Mouse (Mus musculus) midbrain, embryonic 16.5 days (tissue): ENCODE results near the gene Akap13. TPM values are rescaled to one million over a fixed set of nuclear protein-coding genes. Genes with fewer than 3 reads are reported as not detected.

ENCODE experiments used
- ATAC-seq: fragments of 200-750 bp; cut with Nextera tagmentation; 2 replicates; pipeline ENCODE4 v1.8.0; 2017; ENCODE audit warnings: moderate TSS enrichment
- H3K27ac ChIP-seq: fragments of 300-500 bp; sonication (generic); 2 replicates; pipeline ENCODE4 v1.5.1; 2014; ENCODE audit warnings: mild to moderate bottlenecking, low read length, mixed read lengths
- H3K27me3 ChIP-seq: fragments of 300-500 bp; sonication (generic); 2 replicates; pipeline ENCODE4 v1.6.1; 2014; ENCODE audit warnings: low read depth, low read length, mixed read lengths; ENCODE audit not compliant: control insufficient read depth, insufficient read depth
- H3K36me3 ChIP-seq: fragments of 300-500 bp; sonication (generic); 2 replicates; pipeline ENCODE4 v1.6.1; 2014; ENCODE audit warnings: mild to moderate bottlenecking, low read length, moderate library complexity, mixed read lengths; ENCODE audit not compliant: control insufficient read depth, insufficient read depth
- H3K4me1 ChIP-seq: fragments of 300-500 bp; sonication (generic); 2 replicates; pipeline ENCODE4 v1.6.1; 2014; ENCODE audit warnings: mild to moderate bottlenecking, low read length, mixed read lengths; ENCODE audit not compliant: control insufficient read depth, insufficient read depth
- H3K4me2 ChIP-seq: fragments of 300-500 bp; sonication (generic); 2 replicates; pipeline ENCODE4 v1.6.1; 2014; ENCODE audit warnings: mild to moderate bottlenecking, low read length, mixed read lengths
- H3K4me3 ChIP-seq: fragments of 300-500 bp; sonication (generic); 2 replicates; pipeline ENCODE4 v1.5.1; 2014; ENCODE audit warnings: low read depth, mild to moderate bottlenecking, low read length, moderate library complexity, mixed read lengths
- H3K9ac ChIP-seq: fragments of 300-500 bp; sonication (generic); 2 replicates; pipeline ENCODE4 v1.6.1; 2014; ENCODE audit warnings: low read depth, low read length, mixed read lengths
- H3K9me3 ChIP-seq: fragments of 300-500 bp; sonication (generic); replicated peaks from 2 replicates; pipeline ENCODE4 v1.6.1; 2014; ENCODE audit warnings: mild to moderate bottlenecking, low read length, mixed read lengths; ENCODE audit not compliant: control insufficient read depth, poor library complexity, severe bottlenecking
- WGBS: fragments of 180-500 bp; shearing (Covaris S2); extraction: QIAGEN DNeasy Blood & Tissue Kit; methylation state at CpG from one replicate; pipeline ENCODE4 v1.1.7; 2014; 5-methylcytosine and 5-hydroxymethylcytosine counted together
- polyA plus RNA-seq: library from polyadenylated mRNA; unstranded; fragments of >200 nt; fragmentation: Nextera tagmentation; extraction: Ambion mirVana; gene quantifications from 2 replicates; pipeline ENCODE4 v1.2.1, GENCODE M21; 2015

The Akap13 gene
- polyA plus RNA-seq, 1 experiment from 2014 or later: 10.7 TPM

DNA sequence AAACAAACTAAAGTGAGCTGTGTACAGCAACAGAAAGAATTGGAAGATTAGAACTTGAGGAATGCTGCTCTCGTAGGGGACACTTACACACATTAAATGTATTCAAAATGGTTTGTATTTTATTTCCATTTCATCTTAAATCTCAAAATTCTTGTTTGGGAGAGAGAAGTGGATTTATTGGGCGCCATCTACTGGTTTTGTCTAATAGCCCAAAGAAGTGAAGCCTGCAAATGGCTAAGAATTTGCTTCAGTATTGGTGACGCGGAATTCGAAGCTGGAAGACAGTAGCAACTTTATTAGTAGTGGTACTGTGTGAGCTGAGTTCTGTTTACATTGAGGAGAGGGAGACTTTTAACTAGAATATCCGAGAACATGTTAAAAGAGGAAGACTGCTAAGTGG lies 100.6 kb downstream of the Akap13 start:
- Histone ChIP-seq H3K4me3 (no peak overlapping the region), H3K27ac (no peak overlapping the region), H3K36me3 (no peaks in the 10 kb centered on the region), H3K4me2 (no peak overlapping the region), H3K9ac (no peak overlapping the region), H3K4me1 (no peaks in the 10 kb centered on the region), H3K9me3 (no peaks in the 10 kb centered on the region), H3K27me3 (no peaks in the 10 kb centered on the region)
- WGBS: 69% methylated on average over 6 of the region's 6 CpGs
- ATAC-seq: no peak

DNA sequence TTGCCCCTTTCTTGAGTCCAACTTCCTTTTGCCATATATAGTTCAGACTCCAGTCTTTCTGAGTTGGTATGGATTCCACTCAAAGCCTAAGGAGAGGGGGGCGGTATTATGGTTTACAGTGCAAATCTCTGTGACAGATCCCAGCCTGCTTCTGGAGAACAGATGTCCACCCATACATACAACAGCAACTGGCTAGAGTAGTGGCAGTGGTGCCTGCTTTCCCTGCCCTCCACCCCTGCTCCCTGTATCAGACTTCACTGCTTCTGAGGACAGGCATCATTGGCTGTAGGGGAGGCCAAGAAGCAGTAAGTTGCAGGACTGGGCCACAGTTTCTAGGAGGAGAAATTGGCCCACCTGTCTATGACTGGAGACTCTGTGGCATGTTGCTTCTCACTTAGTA lies 102.9 kb downstream of the Akap13 start:
- H3K27me3 ChIP-seq: no peaks in the 10 kb centered on the region
- no peak overlapping the region for H3K9ac ChIP-seq
- H3K4me3 ChIP-seq: no peak overlapping the region
- H3K4me2 ChIP-seq: no peak overlapping the region
- H3K4me1 ChIP-seq: no peaks in the 10 kb centered on the region
- no peaks in the 10 kb centered on the region for H3K9me3 ChIP-seq
- 100% methylated on average over 1 of the region's 1 CpGs for WGBS
- H3K27ac ChIP-seq: no peak overlapping the region
- no peak for ATAC-seq
- no peaks in the 10 kb centered on the region for H3K36me3 ChIP-seq

DNA sequence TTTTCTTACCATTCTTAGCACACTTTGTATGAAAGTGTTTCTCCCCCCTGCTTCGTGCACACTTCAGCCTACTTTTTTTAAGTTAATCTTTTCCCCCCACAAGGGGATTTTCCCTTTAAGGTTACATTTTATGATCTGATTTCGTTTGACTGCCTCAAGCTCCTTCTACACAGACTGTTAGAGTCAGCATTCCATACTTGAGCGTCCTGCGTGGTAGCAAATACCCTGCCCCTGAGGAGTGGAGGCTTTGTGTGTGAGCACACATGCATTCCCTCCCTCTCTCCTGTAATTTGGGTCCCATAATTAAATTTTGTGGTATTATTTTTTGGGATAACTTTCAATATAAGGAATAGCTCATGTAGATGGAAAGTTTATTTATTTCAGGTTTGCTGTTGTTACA lies 103.8 kb downstream of the Akap13 start:
- H3K27me3 ChIP-seq: no peaks in the 10 kb centered on the region
- no peak overlapping the region for H3K4me2 ChIP-seq
- H3K4me1 ChIP-seq: no peaks in the 10 kb centered on the region
- H3K9ac ChIP-seq: no peak overlapping the region
- H3K9me3 ChIP-seq: no peaks in the 10 kb centered on the region
- no peak overlapping the region for H3K4me3 ChIP-seq
- 64% methylated on average over 4 of the region's 4 CpGs for WGBS
- ATAC-seq: no peak
- no peaks in the 10 kb centered on the region for H3K36me3 ChIP-seq
- no peak overlapping the region for H3K27ac ChIP-seq

DNA sequence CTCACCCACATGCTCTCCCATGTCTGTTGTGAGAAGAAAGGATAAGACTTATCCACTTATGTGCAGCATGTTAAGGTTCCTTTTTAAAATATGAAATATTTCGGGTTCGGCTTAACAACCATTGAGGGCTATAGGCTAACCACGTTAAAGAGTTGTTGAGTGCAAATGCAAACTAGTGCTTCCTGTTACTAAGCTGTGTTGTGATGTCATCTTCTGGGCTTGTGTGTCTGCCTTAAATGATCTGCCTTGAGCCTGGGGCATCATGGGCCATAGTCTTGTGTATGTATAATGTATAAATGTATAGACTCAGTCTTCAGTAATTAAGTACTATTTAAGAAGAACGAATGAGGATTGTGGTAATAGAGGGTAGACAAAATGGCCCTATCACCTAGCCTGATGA lies 104.6 kb downstream of the Akap13 start:
- Histone ChIP-seq H3K27ac (no peak overlapping the region), H3K4me3 (no peak overlapping the region), H3K36me3 (no peaks in the 10 kb centered on the region), H3K4me1 (no peaks in the 10 kb centered on the region), H3K9ac (no peak overlapping the region), H3K9me3 (no peaks in the 10 kb centered on the region), H3K4me2 (no peak overlapping the region), H3K27me3 (no peaks in the 10 kb centered on the region)
- 90% methylated on average over 4 of the region's 4 CpGs for WGBS
- no peak for ATAC-seq

DNA sequence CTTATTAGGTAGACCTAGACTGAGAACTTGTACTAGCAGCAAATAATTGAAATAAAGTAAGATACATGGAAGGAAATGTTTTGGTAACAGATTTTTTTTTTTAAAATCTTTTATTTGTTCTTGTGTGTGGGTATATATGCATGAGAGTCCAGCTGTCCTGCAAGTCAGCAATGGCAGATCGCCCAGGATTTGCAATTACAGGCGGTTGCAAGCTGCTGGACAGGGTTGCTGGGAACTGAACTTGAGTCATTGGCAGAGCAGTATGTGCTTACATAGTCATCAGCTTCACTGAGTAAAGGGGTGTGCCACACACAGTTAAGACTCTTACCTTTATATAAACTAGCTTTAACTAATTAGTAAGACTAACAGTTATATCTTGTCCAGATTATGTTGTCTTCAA lies 105.2 kb downstream of the Akap13 start:
- Histone ChIP-seq H3K4me1 (no peaks in the 10 kb centered on the region), H3K27me3 (no peaks in the 10 kb centered on the region), H3K9me3 (no peaks in the 10 kb centered on the region), H3K27ac (no peak overlapping the region), H3K4me3 (no peak overlapping the region), H3K36me3 (no peaks in the 10 kb centered on the region), H3K9ac (no peak overlapping the region), H3K4me2 (no peak overlapping the region)
- ATAC-seq: no peak
- WGBS: 92% methylated on average over 2 of the region's 2 CpGs

DNA sequence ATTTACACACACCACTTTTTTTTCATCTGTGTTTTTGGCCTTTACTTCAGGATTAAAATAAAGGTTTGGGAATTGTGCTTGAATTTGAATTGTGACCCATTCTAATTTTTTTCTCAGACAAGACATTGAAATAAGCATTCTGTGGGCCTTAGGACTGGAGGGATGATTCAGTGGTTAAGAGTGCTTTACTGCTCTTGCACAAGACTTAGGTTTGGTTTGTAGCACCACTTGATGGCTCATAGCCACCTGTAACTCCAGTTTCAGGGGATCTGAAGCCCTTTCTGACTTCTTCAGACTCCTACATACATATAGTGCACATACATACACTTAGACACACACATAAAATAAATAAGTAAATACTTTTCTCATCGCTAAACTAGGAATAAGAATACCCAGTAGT lies 105.8 kb downstream of the Akap13 start:
- H3K4me2 ChIP-seq: no peak overlapping the region
- ATAC-seq: no peak

DNA sequence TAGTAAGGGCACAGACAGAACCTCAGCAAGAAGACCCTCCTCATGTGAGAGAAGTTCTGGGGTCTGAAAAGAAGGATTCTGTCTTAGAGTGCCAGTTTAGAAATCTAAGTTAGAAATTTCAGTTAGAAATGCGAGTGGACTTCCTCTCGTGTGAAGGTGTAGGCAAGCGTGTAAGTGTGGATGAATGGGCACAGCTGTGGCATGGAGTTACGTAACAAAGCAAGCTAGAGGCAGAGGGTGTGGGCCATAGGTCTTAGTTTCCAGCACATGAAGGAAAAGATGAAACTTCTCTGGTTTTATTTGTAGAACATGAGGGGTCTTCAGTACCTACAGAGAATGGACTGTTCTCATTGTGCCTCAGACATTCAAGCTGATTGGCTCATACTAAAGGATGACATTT lies 112.9 kb downstream of the Akap13 start:
- no peaks in the 10 kb centered on the region for H3K36me3 ChIP-seq
- no peak overlapping the region for H3K27ac ChIP-seq
- H3K9me3 ChIP-seq: no peaks in the 10 kb centered on the region
- H3K4me1 ChIP-seq: no peaks in the 10 kb centered on the region
- no peak overlapping the region for H3K9ac ChIP-seq
- H3K4me2 ChIP-seq: no peak overlapping the region
- WGBS: 84% methylated on average over 4 of the region's 4 CpGs
- no peak for ATAC-seq
- H3K4me3 ChIP-seq: no peak overlapping the region
- H3K27me3 ChIP-seq: no peaks in the 10 kb centered on the region

More for the DNA sequence above, 105.8 kb downstream of the Akap13 start:
- Histone ChIP-seq H3K9ac (no peak overlapping the region), H3K4me3 (no peak overlapping the region), H3K27ac (no peak overlapping the region), H3K27me3 (no peaks in the 10 kb centered on the region), H3K4me1 (no peaks in the 10 kb centered on the region), H3K36me3 (no peaks in the 10 kb centered on the region), H3K9me3 (no peaks in the 10 kb centered on the region)
- WGBS: 96% methylated on average over 1 of the region's 1 CpGs

DNA sequence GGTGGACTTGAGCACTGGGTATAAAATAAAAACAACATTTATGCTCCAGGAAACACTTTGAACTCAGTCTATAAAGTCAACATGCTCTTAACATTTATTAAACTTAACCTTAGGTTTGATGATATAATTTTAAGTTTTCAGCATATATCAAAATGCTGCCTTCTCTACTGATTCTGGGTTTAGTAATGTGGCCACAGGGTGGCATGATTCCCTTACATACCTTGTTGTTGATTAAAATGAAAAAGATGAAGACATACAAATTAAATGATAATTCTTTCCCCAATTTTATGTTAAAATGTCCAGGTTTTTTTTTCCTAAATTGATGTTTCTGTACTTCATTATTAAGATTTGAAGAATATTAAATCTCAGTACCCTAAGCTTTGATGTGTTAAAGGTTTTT lies 113.5 kb downstream of the Akap13 start:
- Histone ChIP-seq H3K9ac (no peak overlapping the region), H3K4me1 (no peaks in the 10 kb centered on the region), H3K4me2 (no peak overlapping the region), H3K4me3 (no peak overlapping the region), H3K9me3 (no peaks in the 10 kb centered on the region), H3K27me3 (no peaks in the 10 kb centered on the region), H3K36me3 (no peaks in the 10 kb centered on the region), H3K27ac (no peak overlapping the region)
- no peak for ATAC-seq

DNA sequence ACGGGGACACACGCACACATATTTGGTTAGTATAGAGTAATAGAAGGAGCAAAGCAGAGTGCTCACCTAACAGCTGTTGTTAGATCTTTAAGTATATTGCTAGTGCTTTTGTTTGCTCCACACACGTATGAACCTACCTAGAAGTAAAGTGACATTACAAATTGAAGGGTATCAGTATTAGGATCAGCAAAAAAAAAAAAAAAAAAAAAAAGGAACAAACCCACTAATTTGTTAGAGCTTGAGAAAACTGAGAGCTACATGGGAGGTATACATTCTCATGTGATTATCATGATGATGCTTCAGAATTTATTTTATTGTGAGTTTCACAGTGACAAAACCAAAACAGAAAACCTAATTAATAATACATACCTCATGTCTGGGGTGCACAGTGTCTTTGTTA lies 114.9 kb downstream of the Akap13 start:
- Histone ChIP-seq H3K9ac (no peak overlapping the region), H3K9me3 (no peaks in the 10 kb centered on the region), H3K4me1 (no peaks in the 10 kb centered on the region; the same call in 1 of the 2 replicates), H3K36me3 (no peaks in the 10 kb centered on the region), H3K4me2 (no peak overlapping the region), H3K27ac (no peak overlapping the region), H3K4me3 (no peak overlapping the region), H3K27me3 (no peaks in the 10 kb centered on the region)
- WGBS: 98% methylated on average over 3 of the region's 3 CpGs
- no peak for ATAC-seq

DNA sequence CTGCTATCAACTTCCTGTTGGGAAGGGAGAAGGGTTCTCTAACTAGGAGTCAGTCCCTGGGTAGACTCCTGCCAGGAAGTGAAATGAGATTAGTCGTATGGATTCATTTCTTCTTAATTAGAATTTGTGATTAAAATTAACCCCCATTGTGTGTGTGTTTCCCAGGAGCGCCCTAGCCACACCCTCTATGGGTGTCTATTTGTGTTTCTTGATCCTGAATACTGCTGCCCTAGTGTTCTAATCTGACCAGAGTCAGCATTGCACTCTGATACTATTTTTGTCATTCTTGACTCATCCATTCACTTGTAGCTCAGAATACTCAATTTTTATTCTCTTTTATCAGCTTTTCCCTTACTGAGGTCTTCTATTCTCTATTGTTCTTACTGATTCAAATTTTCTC lies 115.7 kb downstream of the Akap13 start:
- WGBS: 75% methylated on average over 2 of the region's 2 CpGs
- H3K27ac ChIP-seq: no peak overlapping the region
- no peak overlapping the region for H3K4me2 ChIP-seq
- no peaks in the 10 kb centered on the region for H3K36me3 ChIP-seq
- H3K9me3 ChIP-seq: no peaks in the 10 kb centered on the region
- no peaks in the 10 kb centered on the region for H3K27me3 ChIP-seq
- H3K4me3 ChIP-seq: no peak overlapping the region
- no peak overlapping the region for H3K9ac ChIP-seq
- no peaks in the 10 kb centered on the region; the same call in none of the 2 replicates for H3K4me1 ChIP-seq
- no peak for ATAC-seq
